Mouse (Mus musculus) layer of hippocampus, postnatal 36 days (tissue): ENCODE measurements around the gene Tdp1. TPM values are rescaled to one million over a fixed set of nuclear protein-coding genes. Genes with fewer than 3 reads are reported as not detected.
A peak's percentile ranks its signal among the peaks of the same experiment; 100 is the strongest.

ENCODE experiments used
- DNase-seq, 2 experiments: peaks; one replicate each; pipeline ENCODE4 v3.0.0; 2022
- total RNA-seq, 2 experiments: library from RNA; stranded (reverse); gene quantifications; 2 replicates each; pipeline ENCODE4 v1.2.3; 2021

Tdp1 gene
- total RNA-seq: 10 to 100 TPM; 26.3 to 31.8 TPM

DNA sequence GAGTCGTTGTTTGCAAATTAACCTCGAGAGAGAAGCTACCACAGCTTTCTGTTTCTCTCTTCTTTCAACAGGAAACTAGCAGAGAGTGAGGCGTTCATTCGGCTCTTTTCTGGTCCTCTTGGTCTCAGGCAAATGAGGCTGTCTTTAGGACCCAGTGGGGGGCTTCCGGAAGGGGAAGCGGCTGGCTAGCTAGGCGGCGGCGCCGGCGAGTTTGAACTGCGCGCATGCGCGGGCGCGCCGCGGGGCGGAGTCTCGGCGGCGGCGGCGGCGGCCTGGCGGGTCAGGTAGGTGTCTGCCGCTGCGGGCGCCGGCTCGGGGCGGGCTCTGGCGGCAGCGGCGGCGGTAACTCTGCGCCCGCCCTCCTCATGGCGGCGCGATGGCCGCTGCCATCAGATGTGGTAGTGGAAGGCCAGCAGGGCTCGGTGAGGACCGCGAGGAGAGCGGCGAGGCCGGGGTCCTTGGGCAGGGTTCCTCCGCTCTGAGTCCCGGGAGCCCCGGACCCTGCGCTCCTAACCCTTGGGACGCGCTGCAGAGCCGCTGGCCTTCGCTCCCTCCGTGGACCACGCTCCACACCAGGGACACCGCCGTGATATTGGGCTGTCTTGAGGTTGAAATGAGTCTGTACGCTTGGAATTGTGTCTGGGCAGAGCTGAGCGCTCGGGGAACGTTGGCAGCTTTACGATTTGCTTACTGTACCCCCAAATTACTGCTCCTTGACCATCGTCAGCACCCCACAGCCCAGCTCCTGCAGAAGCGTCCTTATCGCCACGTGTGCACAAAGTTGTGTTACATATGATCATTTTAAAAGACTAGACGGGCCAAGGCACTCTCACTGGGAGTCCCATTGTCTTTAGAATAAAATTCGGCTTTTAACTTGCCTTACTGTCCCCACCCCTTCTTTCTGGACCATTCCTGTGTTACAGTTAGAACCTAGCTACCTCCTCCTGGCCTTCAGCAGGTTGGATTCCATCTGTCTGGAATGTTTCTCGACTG is at the start of gene Tdp1, which contains the start of gene Efcab11:
Tdp1 (plus strand) TSS at position 249 of the 993 bp plus-strand sequence.
Efcab11 (minus strand) TSS at position 171 of the 993 bp plus-strand sequence.
- peak; percentile 90 to 91 for DNase-seq

- peak; percentile 26 to 33 for DNase-seq
Measured at GRCm38 (mm10) chr12:99836404-99837131, 47.7 kb upstream of the Tdp1 start.

GRCm38 (mm10) chr12:99837528-99837927 is 46.8 kb upstream of the Tdp1 start:
- no peak for DNase-seq

GRCm38 (mm10) chr12:99838109-99838508 is 46.2 kb upstream of the Tdp1 start:
- no peak for DNase-seq

DNA sequence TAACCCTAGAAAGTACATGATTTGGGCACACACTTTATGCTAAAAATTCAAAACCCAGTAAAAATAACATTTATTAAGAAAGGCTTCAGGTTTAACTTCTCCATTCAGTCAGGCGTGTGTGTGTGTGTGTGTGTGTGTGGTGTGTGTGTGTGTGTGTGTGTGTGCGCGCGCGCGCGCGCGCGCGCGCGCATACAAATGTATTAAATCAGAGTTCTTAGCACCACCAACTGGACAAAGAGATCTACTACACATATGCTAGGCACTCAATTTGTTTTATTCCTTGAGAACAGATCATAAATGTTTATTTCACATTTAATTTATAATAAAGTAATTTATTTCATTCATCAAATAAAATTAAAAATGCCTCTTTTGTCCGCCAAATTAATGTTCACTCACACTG is 45.6 kb upstream of the Tdp1 start:
- DNase-seq: no peak

DNA sequence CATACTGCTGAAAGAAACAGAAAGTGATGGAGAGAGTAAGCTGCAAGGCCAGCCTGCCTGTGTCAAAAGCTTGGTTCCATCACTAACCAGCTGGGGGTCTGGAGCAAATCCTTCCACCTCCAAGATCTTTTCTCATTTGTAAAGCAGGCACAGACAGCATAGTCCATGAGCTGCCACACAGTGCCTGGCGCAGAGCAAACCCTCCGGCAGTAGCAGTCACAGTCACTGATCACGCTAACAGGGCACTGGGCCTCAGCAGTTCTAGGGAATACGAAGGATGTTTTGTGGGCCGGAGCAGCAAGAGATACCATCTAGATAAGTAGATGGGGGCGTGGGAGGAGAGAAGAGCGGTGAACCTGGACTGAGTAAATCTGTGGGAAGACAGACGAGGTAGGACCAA is 39.4 kb upstream of the Tdp1 start:
- DNase-seq: no peak

DNA sequence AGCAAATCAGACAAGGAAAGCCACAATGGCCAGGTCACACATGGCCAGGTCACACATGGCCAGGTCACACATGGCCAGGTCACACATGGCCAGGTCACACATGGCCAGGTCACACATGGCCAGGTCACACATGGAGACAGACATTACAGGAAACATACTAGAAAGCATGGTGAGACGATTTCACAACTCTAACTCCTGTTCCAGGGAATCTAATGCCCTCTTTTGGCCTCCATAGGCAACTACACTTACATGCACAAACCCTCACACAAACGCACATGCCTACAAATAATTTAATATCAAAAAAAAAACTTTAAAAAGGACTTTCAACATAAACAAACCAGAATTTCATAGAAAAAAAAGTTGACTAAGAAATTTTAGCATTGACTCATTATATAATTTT is 34.3 kb upstream of the Tdp1 start:
- no peak for DNase-seq

DNA sequence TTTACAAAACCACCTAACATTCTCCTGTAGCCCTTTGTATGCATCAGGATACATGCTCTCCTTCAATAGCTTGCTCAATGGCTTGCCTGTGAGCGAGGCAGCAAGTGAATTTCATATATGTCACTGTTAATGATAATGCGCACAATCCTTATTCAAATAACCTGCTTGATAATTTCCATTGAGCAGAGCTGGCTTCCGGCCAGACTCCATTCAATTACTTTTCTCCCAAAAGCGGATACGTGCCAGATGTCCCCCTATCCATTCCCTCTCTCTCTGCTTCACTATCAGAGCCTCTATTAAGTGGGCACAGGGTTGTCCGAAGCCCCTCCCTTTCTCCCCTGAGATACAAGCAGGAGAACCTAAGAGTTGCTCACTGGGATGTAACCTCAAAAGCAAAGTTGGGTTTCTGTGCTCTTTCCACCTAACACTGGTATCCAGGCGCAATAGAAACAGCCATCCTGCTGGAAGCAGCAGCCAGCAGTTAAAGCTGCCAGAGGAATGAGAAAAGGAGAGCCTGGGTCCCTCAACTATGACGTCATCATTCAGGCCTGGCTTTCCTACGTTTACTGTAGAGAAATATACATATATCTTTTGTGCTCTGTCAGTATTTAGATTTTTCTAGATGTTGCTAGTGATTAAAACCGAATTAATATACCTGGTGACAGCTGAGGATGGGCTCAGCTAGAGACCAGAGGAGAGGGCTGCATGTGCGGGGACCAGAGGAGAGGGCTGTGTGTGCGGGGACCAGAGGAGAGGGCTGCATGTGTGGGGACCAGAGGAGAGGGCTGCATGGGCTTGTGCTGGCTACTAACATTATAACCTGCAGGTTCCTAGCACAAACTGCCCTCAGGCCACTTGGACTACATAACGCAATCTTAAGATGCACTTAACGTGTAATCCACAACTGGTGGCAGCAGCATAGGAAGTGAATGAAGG is 30.7 kb upstream of the Tdp1 start:
- DNase-seq: no peak

DNA sequence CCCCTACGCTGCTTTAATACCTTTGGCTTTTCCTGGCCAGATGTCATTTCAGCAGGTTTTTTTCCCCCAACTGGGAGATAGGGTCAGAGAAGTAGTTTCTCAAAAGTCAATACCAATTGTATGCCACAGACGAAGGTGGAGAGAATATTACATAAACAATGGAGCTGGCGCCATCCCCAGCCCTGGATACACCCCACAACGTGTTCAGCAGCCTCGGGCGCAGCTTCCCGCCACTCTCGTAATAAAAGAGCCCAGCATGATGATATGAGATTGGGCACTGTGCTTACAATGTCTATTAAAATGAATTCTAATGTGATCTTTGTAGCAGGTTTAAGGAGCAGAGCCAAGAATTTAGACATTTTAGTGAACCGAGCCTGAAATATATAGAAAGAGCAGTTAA is 28.3 kb upstream of the Tdp1 start:
- DNase-seq: no peak

GRCm38 (mm10) chr12:99858664-99859063 is 25.7 kb upstream of the Tdp1 start:
- DNase-seq: no peak

DNA sequence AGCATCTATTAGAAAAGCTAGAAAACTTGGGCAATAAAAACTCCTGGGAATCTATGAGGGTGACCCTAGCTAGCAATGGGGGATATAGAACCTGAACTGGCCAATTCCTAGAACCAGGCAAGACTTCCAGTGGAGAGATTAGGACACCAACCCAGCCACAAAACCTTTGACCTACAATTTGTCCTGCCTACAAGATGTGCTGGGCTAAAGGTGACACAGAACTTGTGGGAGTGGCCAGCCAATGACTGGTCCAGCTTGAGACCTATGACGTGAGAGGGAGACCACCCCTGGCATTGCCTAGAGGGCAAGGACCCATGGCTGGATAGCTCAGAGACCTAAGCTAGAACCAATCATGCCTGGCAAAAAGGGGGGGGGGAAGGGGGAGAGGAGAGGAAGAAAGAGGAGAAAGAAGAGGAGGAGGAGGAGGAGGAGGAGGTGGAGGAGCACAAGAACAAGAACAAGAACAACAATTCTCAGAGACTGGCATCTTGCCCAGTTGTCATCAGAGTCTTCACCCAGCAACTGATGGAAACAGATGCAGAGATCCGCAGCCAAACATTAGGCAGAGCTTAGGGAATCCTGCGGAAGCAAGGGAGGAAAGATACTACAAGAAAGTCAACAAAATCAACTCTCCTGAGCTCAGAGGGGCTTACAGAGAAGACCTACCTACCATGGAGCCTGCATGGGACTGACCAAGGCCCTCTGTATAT is 24.8 kb upstream of the Tdp1 start:
- no peak for DNase-seq

- no peak for DNase-seq
Measured at GRCm38 (mm10) chr12:99860981-99861380, 23.3 kb upstream of the Tdp1 start.

GRCm38 (mm10) chr12:99864613-99865012 is 19.7 kb upstream of the Tdp1 start:
- DNase-seq: no peak

- no peak for DNase-seq
Measured at GRCm38 (mm10) chr12:99868821-99869220, 15.5 kb upstream of the Tdp1 start.

GRCm38 (mm10) chr12:99873443-99873842 is 10.9 kb upstream of the Tdp1 start:
- no peak for DNase-seq

- DNase-seq: no peak
Measured at GRCm38 (mm10) chr12:99874609-99875008, 9.7 kb upstream of the Tdp1 start.

DNA sequence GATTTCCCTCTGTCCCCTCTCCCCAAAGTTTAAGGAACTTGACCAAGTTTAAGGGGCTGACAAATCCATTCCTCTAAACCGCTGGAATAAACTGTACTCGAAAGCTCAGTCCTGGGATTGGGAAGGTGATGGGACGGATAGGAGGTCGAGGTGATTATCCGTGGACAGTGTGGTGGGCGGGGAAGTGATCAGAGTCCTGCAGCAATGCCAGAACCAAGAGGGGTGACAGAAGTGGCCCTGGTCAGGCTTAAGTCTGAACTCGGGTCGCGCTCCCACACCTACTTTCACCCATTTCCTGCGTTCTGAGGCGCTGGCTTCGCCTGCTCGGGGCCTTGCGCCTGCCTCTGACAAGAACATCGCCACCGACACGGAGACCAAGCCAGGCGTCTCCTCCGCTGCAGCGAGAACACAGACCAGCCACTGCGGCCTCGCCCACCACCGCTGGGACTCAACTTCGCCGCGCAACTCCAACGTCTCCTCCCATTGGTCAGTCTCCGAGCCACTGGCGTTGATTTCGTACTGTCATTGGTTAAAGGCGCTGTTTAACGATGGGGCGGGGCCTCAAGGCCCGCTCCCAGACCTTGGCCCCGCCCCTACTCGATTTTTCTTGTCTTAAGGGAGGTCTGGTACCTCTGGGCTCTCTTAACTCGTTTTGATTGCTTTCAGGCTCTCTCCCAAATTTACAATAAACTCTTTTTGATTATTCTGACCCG is 1.2 kb upstream of the Tdp1 start:
- DNase-seq: peak; percentile 73 to 78

DNA sequence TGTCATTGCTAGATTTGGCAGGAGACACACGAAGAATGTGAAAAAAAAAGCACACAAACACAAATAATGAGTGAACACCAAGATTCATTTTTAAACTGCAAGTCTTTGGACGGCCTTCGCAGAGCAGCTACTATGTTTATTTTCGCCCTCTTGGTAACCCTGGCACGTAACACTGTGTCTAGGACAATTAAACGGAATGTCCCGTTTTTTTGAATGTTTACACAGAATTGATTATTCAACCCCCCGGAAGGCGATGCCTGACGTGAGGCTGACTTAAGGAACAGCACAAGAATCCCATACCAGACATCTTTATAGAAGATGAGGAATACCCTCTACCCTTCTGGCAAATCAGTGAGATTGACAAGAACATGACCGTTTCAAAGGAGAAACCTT is 608 bp upstream of the Tdp1 start:
- DNase-seq: no peak

DNA sequence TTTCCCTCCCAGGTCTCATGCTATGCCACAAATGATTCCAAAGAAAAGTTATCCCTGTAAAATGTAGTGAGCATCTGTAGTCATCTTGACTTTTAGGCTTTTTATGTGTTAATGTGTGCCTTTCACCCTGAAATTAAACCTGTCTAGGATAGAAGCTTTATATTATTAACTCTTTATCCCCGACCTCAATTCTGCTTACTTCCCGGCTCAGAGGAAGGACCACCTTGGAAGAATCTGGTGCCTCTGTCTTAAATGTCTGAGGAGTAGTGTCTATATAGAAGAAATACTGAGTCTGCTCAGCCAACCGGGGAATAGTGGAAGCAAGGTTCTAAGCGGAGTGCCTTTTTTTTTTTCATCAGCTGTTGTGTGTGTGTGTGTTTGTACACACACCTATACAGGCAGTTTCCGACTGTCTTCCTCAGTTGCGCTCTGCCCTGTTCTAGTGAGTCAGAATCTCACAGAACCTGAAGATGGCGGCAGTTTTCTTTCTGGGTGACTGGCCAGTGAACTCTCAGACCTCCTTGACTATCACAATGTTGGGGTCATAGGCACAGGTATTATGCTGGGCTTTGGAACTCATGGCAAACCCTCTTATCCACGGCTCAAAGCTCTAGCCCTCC is 1.1 kb downstream of the Tdp1 start:
- DNase-seq: no peak

DNA sequence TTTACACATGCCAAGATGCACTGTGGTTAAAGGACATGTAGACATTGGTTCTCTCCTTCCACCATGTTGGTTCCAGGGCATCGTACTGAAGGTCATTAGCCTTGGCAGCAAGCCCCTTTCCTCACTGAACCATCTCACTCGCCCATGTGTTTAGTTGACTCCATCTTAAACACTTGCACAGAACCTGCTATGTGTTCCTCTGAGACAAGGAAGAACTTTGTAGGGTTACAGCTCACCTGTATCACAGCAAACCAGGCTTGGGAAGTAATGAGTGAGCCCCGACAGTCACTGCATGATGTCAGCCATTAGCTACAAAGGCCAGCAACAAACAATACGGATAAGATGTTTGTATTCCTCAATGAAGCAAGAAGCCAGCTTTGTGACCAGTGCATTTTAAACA is 13.5 kb downstream of the Tdp1 start:
- DNase-seq: no peak
